Mouse (Mus musculus) midbrain, embryonic 12.5 days (tissue): ENCODE measurements at regions not wholly inside any gene's neighbourhood (a gene's known extent, or its start where the extent isn't known, plus 50 kb on each side); places are given as distances from the start of the nearest gene placed in this dataset.

Experiments
- ATAC-seq: fragments of 200-750 bp; cut with Nextera tagmentation; 2 replicates; pipeline ENCODE4 v1.8.0; 2017; ENCODE audit warnings: low read depth, moderate TSS enrichment, moderate library complexity; ENCODE audit not compliant: low FRiP score
- H3K27ac ChIP-seq: fragments of 300-500 bp; sonication (generic); replicated peaks from 2 replicates; pipeline ENCODE4 v1.5.1; 2016; ENCODE audit warnings: mild to moderate bottlenecking
- H3K27me3 ChIP-seq: fragments of 300-500 bp; sonication (generic); 2 replicates; pipeline ENCODE4 v1.6.1; 2016; ENCODE audit warnings: mild to moderate bottlenecking
- H3K36me3 ChIP-seq: fragments of 300-500 bp; sonication (generic); 2 replicates; pipeline ENCODE4 v1.6.1; 2016
- H3K4me1 ChIP-seq: fragments of 300-500 bp; sonication (generic); 2 replicates; pipeline ENCODE4 v1.6.1; 2016
- H3K4me2 ChIP-seq: fragments of 300-500 bp; sonication (generic); replicated peaks from 2 replicates; pipeline ENCODE4 v1.6.1; 2016; ENCODE audit warnings: mild to moderate bottlenecking, moderate library complexity
- H3K4me3 ChIP-seq: fragments of 300-500 bp; sonication (generic); 2 replicates; pipeline ENCODE4 v1.5.1; 2016; ENCODE audit warnings: mild to moderate bottlenecking
- H3K9ac ChIP-seq: fragments of 300-500 bp; sonication (generic); replicated peaks from 2 replicates; pipeline ENCODE4 v1.6.1; 2016; ENCODE audit warnings: mild to moderate bottlenecking, moderate library complexity
- H3K9me3 ChIP-seq: fragments of 300-500 bp; sonication (generic); 2 replicates; pipeline ENCODE4 v1.6.1; 2016; ENCODE audit warnings: mild to moderate bottlenecking
- WGBS: fragments of 180-500 bp; shearing (Covaris S2); methylation state at CpG from one replicate; pipeline ENCODE4 v1.1.7; 2016; 5-methylcytosine and 5-hydroxymethylcytosine counted together

- no peaks in the 10 kb centered on the region for H3K36me3 ChIP-seq
- no peak for ATAC-seq
- H3K9ac ChIP-seq, result no peak overlapping the region
- no peak overlapping the region for H3K27ac ChIP-seq
- WGBS, result 80% methylated on average over 4 of the region's 4 CpGs
- H3K9me3 ChIP-seq, result no peaks in the 10 kb centered on the region
- H3K4me3 ChIP-seq, result no peak overlapping the region
- peaks cover 6% of the 10 kb centered on the region for H3K4me1 ChIP-seq
- H3K27me3 ChIP-seq, result peaks cover 15% of the 10 kb centered on the region; the same call in 1 of the 2 replicates
- H3K4me2 ChIP-seq, result no peak overlapping the region
Observed at GRCm38 (mm10) chr13:59946509-59946908, 123.6 kb upstream of the Tut7 start.

GRCm38 (mm10) chr13:59945631-59946030 lies 122.7 kb upstream of the Tut7 start:
- 97% methylated on average over 1 of the region's 1 CpGs for WGBS
- H3K9me3 ChIP-seq, result no peaks in the 10 kb centered on the region
- no peak overlapping the region for H3K4me3 ChIP-seq
- ATAC-seq, result no peak
- no peak overlapping the region for H3K4me2 ChIP-seq
- H3K27ac ChIP-seq, result no peak overlapping the region
- peaks cover 17% of the 10 kb centered on the region; the same call in 1 of the 2 replicates for H3K27me3 ChIP-seq
- H3K4me1 ChIP-seq, result peaks cover 14% of the 10 kb centered on the region
- H3K36me3 ChIP-seq, result no peaks in the 10 kb centered on the region
- no peak overlapping the region for H3K9ac ChIP-seq

GRCm38 (mm10) chr13:59943602-59944140 lies 120.7 kb upstream of the Tut7 start:
- no peak for ATAC-seq
- no peak overlapping the region for H3K4me2 ChIP-seq
- no peak overlapping the region for H3K9ac ChIP-seq
- H3K9me3 ChIP-seq, result no peaks in the 10 kb centered on the region
- no peak overlapping the region for H3K27ac ChIP-seq
- peaks cover 27% of the 10 kb centered on the region for H3K27me3 ChIP-seq
- no peaks in the 10 kb centered on the region for H3K36me3 ChIP-seq
- 49% methylated on average over 5 of the region's 5 CpGs for WGBS
- H3K4me3 ChIP-seq, result no peak overlapping the region
- peaks cover 8% of the 10 kb centered on the region for H3K4me1 ChIP-seq

- peaks cover 28% of the 10 kb centered on the region for H3K27me3 ChIP-seq
- H3K4me2 ChIP-seq, result no peak overlapping the region
- no peak overlapping the region for H3K9ac ChIP-seq
- H3K36me3 ChIP-seq, result no peaks in the 10 kb centered on the region
- 42% methylated on average over 3 of the region's 3 CpGs for WGBS
- H3K4me3 ChIP-seq, result no peak overlapping the region
- no peak for ATAC-seq
- H3K4me1 ChIP-seq, result peaks cover 8% of the 10 kb centered on the region
- no peak overlapping the region for H3K27ac ChIP-seq
- no peaks in the 10 kb centered on the region for H3K9me3 ChIP-seq
Observed at GRCm38 (mm10) chr13:59943020-59943419, 120.1 kb upstream of the Tut7 start.

GRCm38 (mm10) chr13:59941519-59941918 lies 118.6 kb upstream of the Tut7 start:
- Histone ChIP-seq H3K9ac (no peak overlapping the region), H3K4me3 (no peak overlapping the region), H3K4me1 (peaks cover 8% of the 10 kb centered on the region), H3K27ac (no peak overlapping the region), H3K36me3 (no peaks in the 10 kb centered on the region), H3K27me3 (peaks cover 32% of the 10 kb centered on the region), H3K4me2 (no peak overlapping the region), H3K9me3 (no peaks in the 10 kb centered on the region)
- 66% methylated on average over 3 of the region's 3 CpGs for WGBS
- ATAC-seq, result no peak

GRCm38 (mm10) chr13:59940414-59941205 lies 117.7 kb upstream of the Tut7 start:
- Histone ChIP-seq H3K9ac (peak overlapping the region; percentile 43; the same call in 1 of the 2 replicates), H3K4me1 (peaks cover 8% of the 10 kb centered on the region), H3K9me3 (no peaks in the 10 kb centered on the region), H3K27ac (no peak overlapping the region), H3K27me3 (peaks cover 32% of the 10 kb centered on the region), H3K36me3 (no peaks in the 10 kb centered on the region), H3K4me3 (peak overlapping the region; percentile 18), H3K4me2 (peak overlapping the region; percentile 49)
- ATAC-seq, result peak; percentile 54; the same call in 1 of the 2 replicates
- WGBS, result 18% methylated on average over 16 of the region's 16 CpGs

- no peak overlapping the region for H3K4me2 ChIP-seq
- WGBS, result 69% methylated on average over 5 of the region's 5 CpGs
- no peak for ATAC-seq
Observed at GRCm38 (mm10) chr13:59939886-59940285, 116.9 kb upstream of the Tut7 start.

GRCm38 (mm10) chr13:59937147-59937546 lies 114.2 kb upstream of the Tut7 start:
- no peaks in the 10 kb centered on the region for H3K9me3 ChIP-seq
- no peak for ATAC-seq
- no peak overlapping the region for H3K9ac ChIP-seq
- peaks cover 8% of the 10 kb centered on the region for H3K4me1 ChIP-seq
- H3K36me3 ChIP-seq, result no peaks in the 10 kb centered on the region
- WGBS, result 66% methylated on average over 3 of the region's 3 CpGs
- H3K27ac ChIP-seq, result no peak overlapping the region
- peaks cover 28% of the 10 kb centered on the region for H3K27me3 ChIP-seq
- no peak overlapping the region for H3K4me2 ChIP-seq
- H3K4me3 ChIP-seq, result no peak overlapping the region

More at GRCm38 (mm10) chr13:59939886-59940285, 116.9 kb upstream of the Tut7 start:
- H3K36me3 ChIP-seq, result no peaks in the 10 kb centered on the region
- H3K4me1 ChIP-seq, result peaks cover 8% of the 10 kb centered on the region
- no peak overlapping the region for H3K9ac ChIP-seq
- H3K9me3 ChIP-seq, result no peaks in the 10 kb centered on the region
- H3K27me3 ChIP-seq, result peaks cover 32% of the 10 kb centered on the region
- H3K27ac ChIP-seq, result no peak overlapping the region
- no peak overlapping the region for H3K4me3 ChIP-seq

GRCm38 (mm10) chr13:59934556-59934955 lies 111.6 kb upstream of the Tut7 start:
- 59% methylated on average over 1 of the region's 1 CpGs for WGBS
- ATAC-seq, result no peak
- H3K4me2 ChIP-seq, result no peak overlapping the region

GRCm38 (mm10) chr13:59934093-59934492 lies 111.1 kb upstream of the Tut7 start:
- no peaks in the 10 kb centered on the region for H3K9me3 ChIP-seq
- H3K4me3 ChIP-seq, result no peak overlapping the region
- no peak overlapping the region for H3K4me2 ChIP-seq
- ATAC-seq, result no peak
- no peaks in the 10 kb centered on the region for H3K36me3 ChIP-seq
- WGBS, result 70% methylated on average over 1 of the region's 1 CpGs
- H3K4me1 ChIP-seq, result no peaks in the 10 kb centered on the region
- H3K9ac ChIP-seq, result no peak overlapping the region
- no peak overlapping the region for H3K27ac ChIP-seq
- peaks cover 9% of the 10 kb centered on the region for H3K27me3 ChIP-seq

More at GRCm38 (mm10) chr13:59934556-59934955, 111.6 kb upstream of the Tut7 start:
- no peak overlapping the region for H3K4me3 ChIP-seq
- H3K9me3 ChIP-seq, result no peaks in the 10 kb centered on the region
- H3K9ac ChIP-seq, result no peak overlapping the region
- H3K27ac ChIP-seq, result no peak overlapping the region
- peaks cover 14% of the 10 kb centered on the region for H3K27me3 ChIP-seq
- H3K36me3 ChIP-seq, result no peaks in the 10 kb centered on the region
- no peaks in the 10 kb centered on the region for H3K4me1 ChIP-seq

GRCm38 (mm10) chr13:59927379-59928111 lies 104.6 kb upstream of the Tut7 start:
- ATAC-seq, result peak; percentile 69
- no peak overlapping the region for H3K9ac ChIP-seq
- H3K36me3 ChIP-seq, result no peaks in the 10 kb centered on the region
- H3K27me3 ChIP-seq, result no peaks in the 10 kb centered on the region
- 58% methylated on average over 12 of the region's 12 CpGs for WGBS
- H3K27ac ChIP-seq, result peak overlapping the region; percentile 47; the same call in 1 of the 2 replicates
- H3K4me2 ChIP-seq, result no peak overlapping the region
- H3K4me3 ChIP-seq, result no peak overlapping the region
- peaks cover 31% of the 10 kb centered on the region for H3K4me1 ChIP-seq
- no peaks in the 10 kb centered on the region for H3K9me3 ChIP-seq
